Mouse (Mus musculus) liver, embryonic 12.5 days (tissue): ENCODE measurements around the gene Hoxd8. TPM values are rescaled to one million over a fixed set of nuclear protein-coding genes. Genes with fewer than 3 reads are reported as not detected.
A peak's percentile ranks its signal among the peaks of the same experiment; 100 is the strongest.

ENCODE experiments used
- ATAC-seq: fragments of 200-750 bp; cut with Nextera tagmentation; 2 replicates; pipeline ENCODE4 v1.8.0; 2017; ENCODE audit warnings: moderate number of reproducible peaks, mild to moderate bottlenecking, moderate library complexity
- H3K27ac ChIP-seq: fragments of 300-500 bp; sonication (generic); 2 replicates; pipeline ENCODE4 v1.5.1; 2016; ENCODE audit warnings: mild to moderate bottlenecking
- H3K27me3 ChIP-seq: fragments of 300-500 bp; sonication (generic); replicated peaks from 2 replicates; pipeline ENCODE4 v1.6.1; 2016; ENCODE audit warnings: mild to moderate bottlenecking, moderate library complexity
- H3K36me3 ChIP-seq: fragments of 300-500 bp; sonication (generic); 2 replicates; pipeline ENCODE4 v1.6.1; 2016; ENCODE audit warnings: mild to moderate bottlenecking, moderate library complexity
- H3K4me1 ChIP-seq: fragments of 300-500 bp; sonication (generic); 2 replicates; pipeline ENCODE4 v1.6.1; 2016
- H3K4me2 ChIP-seq: fragments of 300-500 bp; sonication (generic); 2 replicates; pipeline ENCODE4 v1.6.1; 2016; ENCODE audit warnings: mild to moderate bottlenecking, moderate library complexity
- H3K4me3 ChIP-seq: fragments of 300-500 bp; sonication (generic); 2 replicates; pipeline ENCODE4 v1.5.1; 2016; ENCODE audit warnings: mild to moderate bottlenecking, moderate library complexity
- H3K9ac ChIP-seq: fragments of 300-500 bp; sonication (generic); 2 replicates; pipeline ENCODE4 v1.6.1; 2016; ENCODE audit warnings: mild to moderate bottlenecking, moderate library complexity
- H3K9me3 ChIP-seq: fragments of 300-500 bp; sonication (generic); replicated peaks from 2 replicates; pipeline ENCODE4 v1.6.1; 2016; ENCODE audit warnings: mild to moderate bottlenecking, moderate library complexity
- WGBS: fragments of 180-500 bp; shearing (Covaris S2); methylation state at CpG from one replicate; pipeline ENCODE4 v1.1.7; 2016; ENCODE audit not compliant: insufficient replicate concordance; 5-methylcytosine and 5-hydroxymethylcytosine counted together
- polyA plus RNA-seq: library from polyadenylated mRNA; unstranded; fragments of >200 nt; fragmentation: Nextera tagmentation; extraction: Ambion mirVana; gene quantifications from 2 replicates; pipeline ENCODE4 v1.2.1, GENCODE M21; 2016

Gene Hoxd8
- polyA plus RNA-seq, 1 experiment from 2014 or later = 0.11 TPM

DNA sequence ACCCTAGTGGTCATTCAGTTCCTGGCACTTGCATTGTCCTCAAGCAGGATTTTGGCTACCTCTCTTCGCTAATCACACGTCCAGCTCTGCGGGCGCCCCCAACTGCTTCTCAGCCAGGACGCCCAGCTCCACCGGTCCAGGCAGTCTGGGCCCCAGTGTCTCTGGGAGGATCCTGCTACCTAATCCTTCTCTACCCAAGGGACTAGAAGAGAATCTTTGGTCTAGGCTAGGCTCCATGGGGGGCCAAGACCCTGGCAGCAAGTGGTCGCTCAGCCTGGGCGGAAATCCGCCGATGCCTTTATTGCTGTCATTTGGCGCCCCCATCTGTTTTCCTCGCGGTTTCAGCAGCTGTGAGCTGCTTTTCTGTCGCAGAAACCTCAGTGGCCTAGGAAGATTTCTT is 42.7 kb upstream of the Hoxd8 start:
- no peak for ATAC-seq
- H3K9ac ChIP-seq = no peak overlapping the region
- no peaks in the 10 kb centered on the region for H3K36me3 ChIP-seq
- WGBS = 1% methylated on average over 14 of the region's 14 CpGs
- no peak overlapping the region for H3K27ac ChIP-seq
- peaks cover 99% of the 10 kb centered on the region for H3K27me3 ChIP-seq
- no peak overlapping the region for H3K4me3 ChIP-seq
- 0 out of 2 replicates have a peak, but pooled peaks cover 3% of the 10 kb centered on the region for H3K4me1 ChIP-seq
- no peaks in the 10 kb centered on the region for H3K9me3 ChIP-seq
- H3K4me2 ChIP-seq = no peak overlapping the region

DNA sequence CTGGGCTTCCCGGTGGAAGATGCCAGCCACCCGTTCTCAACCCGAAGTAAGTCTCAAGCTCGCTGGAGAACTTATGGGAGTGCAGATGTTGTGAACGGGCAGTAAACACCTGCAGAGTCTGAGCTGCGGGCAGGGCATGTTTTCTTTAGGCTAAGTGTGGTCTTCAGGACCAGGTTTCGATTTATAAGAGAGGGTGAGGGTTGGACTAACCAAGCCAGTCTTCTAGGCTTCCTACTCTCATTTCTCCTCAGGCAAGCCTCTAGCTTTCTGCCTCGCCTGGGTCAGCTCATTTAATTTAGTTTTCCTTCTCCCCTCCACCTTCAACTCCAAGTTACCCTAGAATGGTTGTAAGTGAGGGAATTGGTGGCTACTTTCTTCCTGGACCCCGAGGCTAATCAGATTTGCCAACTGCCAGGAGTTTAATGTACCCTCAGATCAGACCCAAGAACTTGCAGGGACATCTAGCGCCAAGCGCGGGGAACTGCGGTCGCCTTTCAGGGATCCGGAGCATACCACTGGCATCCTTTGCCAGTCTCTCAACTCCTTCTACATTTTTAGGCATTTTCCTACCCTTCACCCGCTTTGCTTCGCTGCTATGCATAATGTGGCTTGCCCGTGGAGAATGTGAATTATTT is 41.0 kb upstream of the Hoxd8 start:
- H3K36me3 ChIP-seq = no peaks in the 10 kb centered on the region
- WGBS = 4% methylated on average over 18 of the region's 18 CpGs
- no peak overlapping the region for H3K4me3 ChIP-seq
- no peak overlapping the region for H3K9ac ChIP-seq
- ATAC-seq = no peak
- peaks cover 99% of the 10 kb centered on the region for H3K27me3 ChIP-seq
- H3K27ac ChIP-seq = no peak overlapping the region
- H3K9me3 ChIP-seq = no peaks in the 10 kb centered on the region
- H3K4me2 ChIP-seq = no peak overlapping the region
- peaks cover 8% of the 10 kb centered on the region; the same call in 1 of the 2 replicates for H3K4me1 ChIP-seq

DNA sequence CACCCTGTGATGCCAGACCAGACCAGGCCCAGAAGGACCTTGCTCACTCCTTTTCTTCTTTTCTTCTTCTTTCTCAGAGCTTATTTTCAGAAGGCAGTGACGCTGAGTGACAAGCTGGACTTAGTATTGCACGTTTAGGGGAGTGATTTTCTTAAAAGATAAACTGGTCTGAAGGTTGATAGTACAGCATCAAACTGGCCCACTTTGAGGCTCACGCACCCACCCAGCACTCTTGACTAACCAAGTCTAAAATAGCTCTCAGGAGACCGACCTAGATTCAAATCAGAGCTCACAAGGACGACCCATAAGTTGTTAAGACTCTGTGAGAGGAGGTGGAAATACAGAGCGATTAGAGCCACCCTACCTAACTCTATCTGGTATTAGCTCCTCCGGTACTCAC is 38.0 kb upstream of the Hoxd8 start:
- Histone ChIP-seq H3K36me3 (no peaks in the 10 kb centered on the region), H3K9me3 (no peaks in the 10 kb centered on the region), H3K4me2 (no peak overlapping the region), H3K4me1 (peaks cover 11% of the 10 kb centered on the region; the same call in 1 of the 2 replicates), H3K4me3 (no peak overlapping the region), H3K9ac (no peak overlapping the region), H3K27ac (no peak overlapping the region), H3K27me3 (peaks cover 98% of the 10 kb centered on the region)
- ATAC-seq = no peak
- WGBS = 4% methylated on average over 7 of the region's 7 CpGs

DNA sequence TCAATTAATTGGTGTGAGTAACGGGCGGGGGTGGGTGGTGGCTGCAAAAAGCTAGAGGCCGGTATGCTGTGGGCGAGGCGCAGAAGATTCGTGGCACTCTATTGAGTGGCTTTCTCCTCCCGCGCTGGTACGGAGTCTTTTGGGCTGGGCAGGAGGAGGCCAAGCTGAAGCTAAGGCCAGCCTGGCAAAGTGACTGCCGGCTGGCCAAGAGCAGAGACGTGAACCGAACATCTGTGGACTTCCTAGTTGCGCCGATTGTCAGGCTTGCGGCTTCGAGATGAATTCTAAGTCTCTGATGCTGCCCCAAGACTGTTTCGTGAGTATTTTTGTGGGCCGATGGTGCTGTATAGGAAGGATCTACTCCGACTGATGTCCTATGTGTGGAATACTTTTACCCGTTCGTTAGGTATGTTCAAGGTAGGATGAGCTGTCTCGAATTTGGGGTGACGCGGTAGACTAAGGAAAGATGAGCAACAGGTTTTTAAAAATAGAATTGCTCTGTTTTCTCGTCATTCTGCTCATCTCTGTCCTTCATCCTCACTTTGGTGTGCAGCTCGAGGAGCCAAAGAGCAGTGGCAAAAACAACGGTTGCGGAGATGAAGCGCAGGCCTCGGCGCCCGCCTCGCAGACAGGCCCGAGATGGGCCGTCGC is 37.1 kb upstream of the Hoxd8 start:
- peaks cover 98% of the 10 kb centered on the region for H3K27me3 ChIP-seq
- ATAC-seq = no peak
- 5% methylated on average over 36 of the region's 36 CpGs for WGBS
- peak overlapping the region; percentile 63; the same call in 1 of the 2 replicates for H3K4me2 ChIP-seq
- H3K9ac ChIP-seq = no peak overlapping the region
- H3K4me3 ChIP-seq = 0 out of 2 replicates have a peak overlapping the region, but pooled peaks have one; percentile 45
- peaks cover 11% of the 10 kb centered on the region; the same call in 1 of the 2 replicates for H3K4me1 ChIP-seq
- H3K36me3 ChIP-seq = no peaks in the 10 kb centered on the region
- H3K9me3 ChIP-seq = no peaks in the 10 kb centered on the region
- no peak overlapping the region for H3K27ac ChIP-seq

DNA sequence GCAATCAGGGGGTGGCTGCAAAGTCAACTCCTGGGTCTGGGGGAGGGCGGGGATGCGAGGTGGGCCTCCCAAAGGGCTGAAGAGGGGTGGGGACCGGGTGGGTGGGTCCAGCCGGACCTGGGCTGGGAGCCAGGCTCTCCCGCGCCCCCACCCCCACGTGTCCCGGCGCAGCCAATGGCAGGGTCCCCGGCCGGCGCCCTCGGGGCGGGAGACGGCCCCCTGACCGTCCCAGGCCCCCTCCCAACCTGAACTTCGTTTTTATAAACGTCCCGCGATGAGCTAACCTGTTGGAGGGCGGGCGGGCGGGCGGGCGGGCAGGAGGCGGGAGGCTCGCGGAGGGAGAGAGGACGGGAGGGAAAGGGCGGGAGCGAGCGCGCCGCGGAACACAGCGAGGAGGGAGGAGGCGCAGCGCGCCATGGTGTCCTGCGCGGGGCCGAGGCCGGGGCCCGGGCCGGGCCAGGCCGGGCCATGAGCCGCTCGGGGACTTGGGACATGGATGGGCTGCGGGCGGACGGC is 36.5 kb upstream of the Hoxd8 start, which contains the start of gene Hoxd13:
TSS of gene Hoxd13 (plus strand) at position 469 of the 516 bp plus-strand sequence.
- Histone ChIP-seq H3K36me3 (no peaks in the 10 kb centered on the region), H3K4me3 (peak within 1 kb of the TSS; percentile 45), H3K27me3 (peaks cover 98% of the 10 kb centered on the region), H3K9me3 (no peaks in the 10 kb centered on the region), H3K4me2 (peak within 1 kb of the TSS; percentile 63), H3K9ac (no peak within 1 kb of the TSS), H3K4me1 (peaks cover 14% of the 10 kb centered on the region; the same call in 1 of the 2 replicates), H3K27ac (no peak within 1 kb of the TSS)
- ATAC-seq = no peak
- 1% methylated on average over 24 of the region's 51 CpGs for WGBS

DNA sequence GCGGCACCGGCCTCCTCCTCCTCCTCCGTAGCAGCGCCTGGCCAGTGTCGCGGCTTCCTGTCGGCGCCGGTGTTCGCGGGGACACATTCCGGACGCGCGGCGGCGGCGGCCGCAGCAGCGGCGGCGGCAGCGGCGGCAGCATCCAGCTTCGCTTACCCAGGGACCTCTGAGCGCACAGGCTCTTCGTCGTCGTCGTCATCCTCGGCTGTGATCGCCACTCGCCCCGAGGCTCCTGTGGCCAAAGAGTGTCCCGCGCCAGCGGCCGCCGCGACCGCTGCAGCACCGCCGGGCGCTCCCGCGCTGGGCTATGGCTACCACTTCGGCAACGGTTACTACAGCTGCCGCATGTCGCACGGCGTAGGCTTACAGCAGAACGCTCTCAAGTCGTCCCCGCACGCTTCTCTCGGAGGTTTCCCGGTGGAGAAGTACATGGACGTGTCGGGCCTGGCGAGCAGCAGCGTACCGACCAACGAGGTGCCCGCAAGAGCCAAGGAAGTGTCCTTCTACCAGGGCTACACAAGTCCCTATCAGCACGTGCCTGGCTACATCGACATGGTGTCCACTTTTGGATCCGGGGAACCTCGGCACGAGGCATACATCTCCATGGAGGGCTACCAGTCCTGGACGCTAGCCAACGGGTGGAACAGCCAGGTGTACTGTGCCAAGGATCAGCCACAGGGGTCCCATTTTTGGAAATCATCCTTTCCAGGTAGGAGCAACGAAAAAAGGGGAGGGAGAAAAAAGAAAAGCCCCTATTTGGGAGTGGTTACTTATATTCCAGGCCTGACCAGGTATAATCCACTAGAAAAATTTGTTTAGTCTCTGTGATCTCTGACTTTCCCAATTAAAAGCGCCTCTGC is 35.8 kb upstream of the Hoxd8 start:
- Histone ChIP-seq H3K27me3 (peaks cover 98% of the 10 kb centered on the region), H3K4me2 (peak overlapping the region; percentile 63), H3K4me3 (peak overlapping the region; percentile 45), H3K9ac (no peak overlapping the region), H3K27ac (no peak overlapping the region), H3K4me1 (peaks cover 15% of the 10 kb centered on the region; the same call in 1 of the 2 replicates), H3K9me3 (no peaks in the 10 kb centered on the region), H3K36me3 (no peaks in the 10 kb centered on the region)
- WGBS = 2% methylated on average over 60 of the region's 74 CpGs
- no peak for ATAC-seq

DNA sequence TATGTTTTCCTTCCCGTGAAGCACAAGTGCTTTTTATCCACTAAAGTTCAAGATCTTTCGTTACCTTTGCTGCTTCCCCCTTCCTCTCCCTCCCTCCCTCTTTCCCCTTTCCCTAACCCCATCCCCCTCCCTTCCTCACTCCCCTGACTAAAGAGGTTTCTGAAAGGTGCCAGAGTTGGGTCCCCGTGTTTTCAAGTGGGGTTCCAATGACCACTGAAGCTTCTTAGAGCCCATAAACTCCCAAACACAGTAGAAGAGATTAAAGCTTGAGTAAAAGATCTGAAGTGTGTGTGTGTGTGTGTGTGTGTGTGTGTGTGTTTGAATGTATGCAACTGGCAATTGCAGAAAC is 35.2 kb upstream of the Hoxd8 start:
- Histone ChIP-seq H3K27me3 (peaks cover 98% of the 10 kb centered on the region), H3K9ac (no peak overlapping the region), H3K36me3 (no peaks in the 10 kb centered on the region), H3K27ac (no peak overlapping the region), H3K4me2 (no peak overlapping the region), H3K4me1 (peaks cover 15% of the 10 kb centered on the region; the same call in 1 of the 2 replicates), H3K9me3 (no peaks in the 10 kb centered on the region), H3K4me3 (no peak overlapping the region)
- no peak for ATAC-seq
- 0% methylated on average over 3 of the region's 3 CpGs for WGBS

DNA sequence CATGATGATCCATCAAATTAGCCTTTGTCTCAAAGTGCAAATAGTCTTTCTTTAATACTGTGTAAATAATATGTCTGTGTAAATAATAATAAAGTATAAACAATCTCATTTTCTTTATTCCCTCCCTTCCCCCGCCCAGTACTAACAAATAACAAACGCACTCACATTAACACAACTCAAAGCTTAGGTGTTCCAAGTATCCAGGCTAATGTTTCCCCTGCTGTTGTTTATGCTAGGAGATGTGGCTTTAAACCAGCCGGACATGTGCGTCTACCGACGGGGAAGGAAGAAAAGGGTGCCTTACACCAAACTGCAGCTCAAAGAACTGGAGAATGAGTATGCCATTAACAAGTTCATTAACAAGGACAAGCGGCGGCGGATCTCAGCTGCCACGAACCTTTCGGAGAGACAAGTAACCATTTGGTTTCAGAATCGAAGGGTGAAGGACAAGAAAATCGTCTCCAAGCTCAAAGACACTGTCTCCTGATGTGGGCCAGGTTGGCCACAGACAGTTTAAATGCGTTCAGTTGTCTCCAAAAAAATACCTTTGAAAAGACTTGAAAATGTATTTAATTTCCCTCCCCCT is 34.7 kb upstream of the Hoxd8 start:
- H3K27me3 ChIP-seq = peaks cover 98% of the 10 kb centered on the region
- H3K4me2 ChIP-seq = no peak overlapping the region
- no peak overlapping the region for H3K27ac ChIP-seq
- ATAC-seq = no peak
- peaks cover 15% of the 10 kb centered on the region; the same call in 1 of the 2 replicates for H3K4me1 ChIP-seq
- H3K9ac ChIP-seq = no peak overlapping the region
- no peaks in the 10 kb centered on the region for H3K36me3 ChIP-seq
- WGBS = 1% methylated on average over 14 of the region's 14 CpGs
- H3K9me3 ChIP-seq = no peaks in the 10 kb centered on the region
- H3K4me3 ChIP-seq = no peak overlapping the region

DNA sequence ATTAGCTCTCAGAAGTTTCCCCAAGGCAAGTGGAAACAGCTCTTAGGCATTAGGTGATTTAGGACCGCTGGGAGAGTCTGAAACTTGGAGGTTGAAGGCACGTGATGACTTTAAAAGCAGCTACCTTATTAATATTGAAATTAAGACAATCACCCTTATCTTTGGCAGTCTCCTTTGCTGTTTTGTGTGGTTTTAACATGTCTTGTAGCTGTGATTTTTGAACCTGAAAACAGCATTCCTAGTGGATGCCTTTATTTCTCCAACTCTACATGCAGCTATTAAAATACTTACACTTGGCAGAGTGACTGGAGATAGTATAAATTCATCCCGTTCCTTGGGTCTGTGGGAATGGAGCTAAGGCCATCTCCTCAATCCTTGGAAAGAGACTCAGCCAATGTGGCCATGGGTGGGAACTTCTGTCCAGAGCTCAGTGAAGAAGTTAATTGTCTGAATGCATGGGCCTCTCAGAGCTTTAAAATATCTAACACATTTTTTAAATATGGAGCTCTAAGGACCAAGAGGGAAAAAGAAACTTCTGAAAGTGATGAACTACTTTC is 33.7 kb upstream of the Hoxd8 start:
- Histone ChIP-seq H3K9ac (no peak overlapping the region), H3K4me3 (no peak overlapping the region), H3K27me3 (peaks cover 99% of the 10 kb centered on the region), H3K4me1 (peaks cover 15% of the 10 kb centered on the region; the same call in 1 of the 2 replicates), H3K9me3 (no peaks in the 10 kb centered on the region), H3K36me3 (no peaks in the 10 kb centered on the region), H3K27ac (no peak overlapping the region), H3K4me2 (no peak overlapping the region)
- WGBS = 3% methylated on average over 3 of the region's 3 CpGs
- ATAC-seq = no peak

DNA sequence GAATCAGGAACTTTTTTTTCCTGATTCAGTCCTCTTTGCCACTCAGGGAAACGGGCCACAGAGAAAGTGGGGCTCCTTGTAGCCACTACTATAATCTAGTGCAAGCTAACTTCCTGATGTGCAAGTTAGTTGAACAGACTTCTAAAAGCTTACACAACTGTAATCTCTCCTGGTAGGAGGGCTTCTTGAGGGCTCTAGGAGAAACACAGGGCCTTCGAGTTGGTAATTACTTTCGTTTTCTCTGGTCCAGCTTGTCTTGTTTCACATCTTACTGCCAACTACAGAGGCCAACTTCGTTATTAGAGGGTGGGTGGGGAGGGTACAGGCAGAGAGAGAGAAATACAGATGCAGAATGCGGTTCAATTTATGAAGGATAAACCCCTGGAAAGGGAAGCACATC is 32.6 kb upstream of the Hoxd8 start:
- H3K4me2 ChIP-seq = peak overlapping the region; percentile 47; the same call in 1 of the 2 replicates
- H3K27me3 ChIP-seq = peaks cover 99% of the 10 kb centered on the region
- no peak overlapping the region for H3K9ac ChIP-seq
- no peak overlapping the region for H3K27ac ChIP-seq
- peaks cover 15% of the 10 kb centered on the region; the same call in 1 of the 2 replicates for H3K4me1 ChIP-seq
- H3K9me3 ChIP-seq = no peaks in the 10 kb centered on the region
- ATAC-seq = no peak
- H3K4me3 ChIP-seq = no peak overlapping the region
- WGBS = 9% methylated on average over 5 of the region's 5 CpGs
- no peaks in the 10 kb centered on the region for H3K36me3 ChIP-seq
